Mouse (Mus musculus): ENCODE data around the gene Rimbp3.

Rimbp3 gene

DNA sequence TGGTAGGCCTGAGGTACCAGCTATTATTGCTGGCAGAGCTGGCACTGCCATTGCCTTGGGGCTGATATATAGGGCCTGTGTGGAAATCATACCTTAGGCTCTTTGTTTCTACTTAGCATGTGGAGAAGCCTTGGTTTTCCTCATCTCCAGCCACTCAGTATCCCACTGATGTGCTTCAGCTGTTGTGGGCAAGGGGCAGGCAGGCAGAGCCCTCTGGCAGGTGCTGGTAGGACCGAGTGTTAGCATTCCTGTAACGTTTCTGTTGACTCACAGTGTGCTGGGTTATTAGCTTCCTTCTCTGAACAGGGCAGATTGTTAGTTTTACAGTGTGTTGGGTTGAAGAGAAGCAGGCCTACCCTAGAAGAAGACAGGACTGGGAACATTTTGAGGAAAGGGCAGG, 46.9 kb downstream of the Rimbp3 start:
- in situ Hi-C loops (cut with MboI), result no loop called here

DNA sequence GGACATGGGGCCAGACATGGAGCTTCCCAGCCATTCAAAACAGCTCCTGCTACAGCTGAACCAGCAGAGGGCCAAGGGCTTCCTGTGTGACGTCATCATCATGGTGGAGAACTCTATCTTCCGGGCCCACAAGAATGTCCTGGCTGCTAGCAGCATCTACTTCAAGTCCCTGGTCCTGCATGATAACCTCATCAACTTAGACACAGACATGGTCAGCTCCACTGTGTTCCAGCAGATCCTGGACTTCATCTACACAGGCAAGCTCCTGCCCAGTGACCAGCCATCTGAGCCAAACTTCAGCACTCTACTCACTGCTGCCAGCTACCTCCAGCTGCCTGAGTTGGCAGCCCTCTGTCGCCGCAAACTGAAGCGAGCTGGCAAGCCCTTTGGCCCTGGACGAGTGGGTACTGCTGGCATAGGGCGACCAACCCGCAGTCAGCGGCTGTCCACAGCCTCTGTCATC, 49.0 kb downstream of the Rimbp3 start:
- in situ Hi-C loops (cut with MboI), result no loop called here

DNA sequence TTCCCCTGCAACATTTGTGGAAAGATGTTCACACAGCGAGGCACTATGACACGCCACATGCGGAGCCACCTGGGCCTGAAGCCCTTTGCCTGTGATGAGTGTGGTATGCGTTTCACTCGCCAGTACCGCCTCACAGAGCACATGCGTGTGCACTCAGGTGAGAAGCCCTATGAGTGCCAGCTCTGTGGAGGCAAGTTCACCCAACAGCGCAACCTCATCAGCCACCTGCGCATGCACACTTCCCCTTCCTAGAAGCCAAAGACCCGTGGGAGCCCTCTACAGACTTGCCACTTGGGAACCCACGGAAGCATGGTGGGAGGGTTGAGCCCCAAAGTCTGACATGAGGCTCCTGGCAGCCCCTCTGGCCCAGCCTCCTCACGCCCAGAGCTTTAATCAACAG, 50.5 kb downstream of the Rimbp3 start:
- in situ Hi-C loops (cut with MboI), result no loop called here

DNA sequence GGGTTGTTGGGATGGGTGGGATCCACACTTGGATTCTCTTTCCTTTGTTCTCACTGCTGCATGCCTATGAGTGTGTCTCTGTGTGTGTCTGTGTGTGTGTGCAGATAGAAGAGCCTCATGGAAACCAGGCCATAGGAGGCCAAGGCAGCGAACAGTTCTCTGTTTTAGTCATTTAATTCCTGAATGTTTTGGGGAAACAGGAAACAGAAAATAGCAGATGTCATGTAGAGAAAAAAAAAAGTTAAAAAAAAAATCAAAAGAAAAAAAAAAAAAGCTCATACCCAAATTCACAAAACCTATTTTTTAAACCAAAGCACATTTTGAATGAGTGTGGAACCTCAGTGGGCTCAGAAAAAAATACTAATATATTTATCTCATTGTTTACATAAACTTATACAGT, 52.9 kb downstream of the Rimbp3 start:
- in situ Hi-C loops (cut with MboI), result no loop called here
